Mouse (Mus musculus): ENCODE data around the gene Fam131b.

Gene Fam131b

DNA sequence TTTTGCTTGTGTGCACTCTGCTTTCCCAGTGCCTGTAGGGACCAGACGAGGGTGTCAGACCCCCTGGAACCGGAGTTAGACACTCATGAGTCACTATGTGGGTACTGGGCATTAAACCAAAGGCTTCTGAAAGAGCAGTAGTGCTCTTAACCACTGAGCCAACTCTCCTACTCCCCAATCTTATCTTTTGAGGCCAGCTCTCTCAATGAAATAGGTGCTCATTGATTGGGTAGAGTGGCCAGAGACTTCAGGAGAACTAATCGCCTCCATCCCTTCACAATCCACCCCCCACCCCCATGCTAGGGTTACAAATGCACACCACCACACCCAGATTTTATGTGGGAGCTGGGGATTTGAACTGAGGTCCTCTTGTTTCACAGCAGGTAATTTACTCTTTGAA, 4.3 kb upstream of the Fam131b start:
- no peak for ATAC-seq (ENCODE audit: low TSS enrichment)

DNA sequence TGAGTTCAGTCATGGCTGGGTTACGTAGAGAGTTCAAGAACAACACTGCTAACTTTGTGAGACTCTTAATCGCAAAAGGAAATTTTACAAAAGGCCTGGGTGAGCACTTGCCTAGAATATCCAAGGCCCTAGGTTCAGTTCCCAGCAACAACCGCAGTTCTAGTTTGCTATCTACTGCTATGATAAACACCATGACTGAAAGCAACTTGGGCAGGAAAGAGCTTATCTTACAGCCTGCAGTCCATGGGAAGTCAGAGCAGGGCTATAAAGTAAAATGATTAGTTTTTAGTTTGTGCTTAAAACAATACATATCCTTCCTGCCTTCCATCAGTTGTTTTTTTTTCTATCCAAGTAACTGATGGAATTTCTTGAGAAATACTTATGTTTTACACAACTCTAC, 2.1 kb upstream of the Fam131b start:
- no peak for ATAC-seq (ENCODE audit: low TSS enrichment)

DNA sequence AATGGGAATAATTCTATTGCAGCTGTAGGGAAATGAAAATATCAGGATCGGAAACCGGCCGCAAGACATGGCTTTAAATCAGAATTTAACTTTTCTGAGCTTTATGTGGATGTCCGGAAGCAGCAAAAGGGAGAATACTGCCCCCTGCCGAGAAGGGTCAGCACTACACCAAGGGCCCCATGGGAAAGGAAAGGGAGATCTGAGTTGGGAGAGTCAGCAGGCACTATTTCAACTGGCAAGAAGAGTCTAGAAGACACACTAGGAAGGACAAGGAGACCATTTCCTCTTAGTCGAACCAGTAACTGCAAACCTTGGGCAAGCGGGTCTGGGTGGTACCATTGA, 796 bp upstream of the Fam131b start:
- peak; percentile 56 for ATAC-seq (ENCODE audit: low TSS enrichment)

- ATAC-seq (ENCODE audit: low TSS enrichment) = peak; percentile 51
Observed at GRCm38 (mm10) chr6:42324067-42324481, 369 bp downstream of the Fam131b start.

- ATAC-seq (ENCODE audit: low TSS enrichment) = peak; percentile 24
Observed at GRCm38 (mm10) chr6:42323371-42324066, 924 bp downstream of the Fam131b start.

DNA sequence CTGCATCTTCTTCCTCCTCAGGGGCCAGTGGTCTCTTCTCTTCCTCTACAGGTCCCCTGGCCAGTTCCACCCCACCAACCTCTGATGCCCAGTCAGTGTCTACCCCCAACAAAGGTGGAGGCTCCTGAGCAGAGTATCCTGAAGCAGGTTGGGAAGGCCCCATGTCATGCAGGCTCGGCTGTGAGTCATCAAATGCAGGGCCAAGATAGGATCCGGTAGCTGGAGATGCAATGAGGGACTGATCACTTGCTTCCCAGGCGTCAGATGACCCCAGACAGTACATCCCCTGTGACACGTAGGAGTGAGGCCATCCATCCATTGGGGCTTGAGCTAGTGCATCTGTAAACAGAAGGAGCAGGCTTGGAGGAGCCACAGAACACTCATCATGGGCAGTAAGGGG, 6.2 kb downstream of the Fam131b start:
- peak; percentile 21; the same call in 1 of the 2 replicates for ATAC-seq (ENCODE audit: low TSS enrichment)

DNA sequence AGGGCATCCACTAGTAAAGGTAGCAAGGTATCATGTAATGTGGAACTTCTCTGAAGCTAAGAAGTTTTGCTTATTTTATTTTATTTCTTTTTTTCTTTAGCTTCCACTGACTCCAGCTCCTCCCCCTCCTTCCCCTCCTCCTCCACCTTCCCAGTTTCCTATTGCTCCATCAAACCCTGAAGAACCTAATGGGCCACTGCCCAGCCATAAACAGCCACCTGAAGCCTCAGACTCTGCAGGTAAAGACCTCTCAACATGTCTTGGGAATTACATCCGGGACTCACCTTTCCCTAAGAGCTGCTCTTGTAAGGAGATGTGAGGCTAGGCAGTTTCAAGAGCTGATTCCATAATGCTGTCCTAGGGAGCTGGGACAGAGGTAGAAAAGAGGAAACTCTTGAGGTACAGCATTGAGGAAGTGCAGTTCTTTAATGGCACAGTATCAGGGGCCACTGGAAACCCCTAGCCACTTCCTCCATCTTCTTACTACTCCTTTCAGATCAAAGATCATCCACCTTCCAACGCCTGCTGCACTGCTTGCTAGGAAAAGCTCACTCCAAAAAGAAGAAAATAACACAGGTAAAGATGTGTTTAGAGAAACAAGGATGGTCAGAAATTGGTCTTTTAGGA, 13.9 kb downstream of the Fam131b start:
- no peak for ATAC-seq (ENCODE audit: low TSS enrichment)

DNA sequence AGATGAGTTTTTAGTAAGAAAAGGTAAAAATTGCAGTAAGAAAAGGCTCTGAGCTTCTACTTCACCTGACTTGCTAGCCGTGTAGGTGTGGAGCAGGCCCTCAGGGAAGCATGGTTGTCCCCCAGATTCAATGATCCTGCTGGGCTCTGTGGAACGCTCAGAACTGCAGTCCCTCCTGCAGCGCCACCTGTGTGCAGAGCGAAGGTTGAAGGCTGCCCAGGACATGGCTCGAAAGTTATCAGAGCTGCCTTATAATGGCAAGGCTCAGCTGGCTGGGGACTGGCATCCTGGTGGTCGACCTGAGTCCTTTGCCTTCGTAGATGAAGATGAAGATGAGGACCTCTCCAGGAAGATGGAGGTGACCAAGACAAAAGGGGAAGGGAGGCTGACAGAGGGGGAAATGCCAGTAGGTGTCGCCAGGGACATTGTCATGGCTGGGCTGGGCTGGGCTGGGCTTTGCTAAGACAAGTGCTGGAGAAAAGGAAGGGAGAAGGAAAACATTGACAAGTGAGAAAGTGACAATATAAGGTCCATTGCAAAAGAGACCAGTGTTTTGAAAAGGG, 14.5 kb downstream of the Fam131b start:
- 0 out of 2 replicates have a peak, but pooled peaks have one; percentile 31 for ATAC-seq (ENCODE audit: low TSS enrichment)

DNA sequence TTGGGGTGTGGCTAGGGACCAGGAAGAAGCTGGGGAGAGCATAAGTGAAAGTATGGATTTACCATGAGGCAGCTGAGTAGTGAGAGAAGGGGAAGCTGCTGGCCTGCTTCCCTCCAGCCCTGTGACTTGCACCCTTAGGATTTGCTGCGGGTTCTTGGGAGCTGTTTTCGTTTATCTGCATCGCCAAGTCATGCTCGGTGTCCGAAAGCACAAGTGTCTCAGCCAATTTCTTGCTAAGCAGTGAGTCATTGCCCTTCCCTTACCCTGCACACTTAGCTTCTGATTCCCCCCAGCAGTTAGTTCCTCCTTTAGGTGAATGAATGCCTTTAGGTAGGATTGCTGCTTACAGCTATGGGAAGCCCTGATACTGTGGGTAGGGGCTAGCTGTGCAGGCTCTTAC, 25.1 kb downstream of the Fam131b start:
- peak; percentile 21; the same call in 1 of the 2 replicates for ATAC-seq (ENCODE audit: low TSS enrichment)

GRCm38 (mm10) chr6:42295549-42296094, 28.8 kb downstream of the Fam131b start:
- ATAC-seq (ENCODE audit: low TSS enrichment) = no peak

- no peak for ATAC-seq (ENCODE audit: low TSS enrichment)
Observed at GRCm38 (mm10) chr6:42293327-42293726, 31.1 kb downstream of the Fam131b start.

GRCm38 (mm10) chr6:42287562-42287961, 36.9 kb downstream of the Fam131b start:
- ATAC-seq (ENCODE audit: low TSS enrichment) = no peak

GRCm38 (mm10) chr6:42286448-42286847, 38.0 kb downstream of the Fam131b start, which contains the start of gene Clcn1:
Gene Clcn1 (plus strand): TSS chr6:42286685.
- ATAC-seq (ENCODE audit: low TSS enrichment) = no peak

- no peak for ATAC-seq (ENCODE audit: low TSS enrichment)
Observed at GRCm38 (mm10) chr6:42282865-42283528, 41.4 kb downstream of the Fam131b start.

- no peak for ATAC-seq (ENCODE audit: low TSS enrichment)
Observed at GRCm38 (mm10) chr6:42276151-42276550, 48.3 kb downstream of the Fam131b start.

GRCm38 (mm10) chr6:42270817-42271216, 53.6 kb downstream of the Fam131b start:
- ATAC-seq (ENCODE audit: low TSS enrichment) = no peak

DNA sequence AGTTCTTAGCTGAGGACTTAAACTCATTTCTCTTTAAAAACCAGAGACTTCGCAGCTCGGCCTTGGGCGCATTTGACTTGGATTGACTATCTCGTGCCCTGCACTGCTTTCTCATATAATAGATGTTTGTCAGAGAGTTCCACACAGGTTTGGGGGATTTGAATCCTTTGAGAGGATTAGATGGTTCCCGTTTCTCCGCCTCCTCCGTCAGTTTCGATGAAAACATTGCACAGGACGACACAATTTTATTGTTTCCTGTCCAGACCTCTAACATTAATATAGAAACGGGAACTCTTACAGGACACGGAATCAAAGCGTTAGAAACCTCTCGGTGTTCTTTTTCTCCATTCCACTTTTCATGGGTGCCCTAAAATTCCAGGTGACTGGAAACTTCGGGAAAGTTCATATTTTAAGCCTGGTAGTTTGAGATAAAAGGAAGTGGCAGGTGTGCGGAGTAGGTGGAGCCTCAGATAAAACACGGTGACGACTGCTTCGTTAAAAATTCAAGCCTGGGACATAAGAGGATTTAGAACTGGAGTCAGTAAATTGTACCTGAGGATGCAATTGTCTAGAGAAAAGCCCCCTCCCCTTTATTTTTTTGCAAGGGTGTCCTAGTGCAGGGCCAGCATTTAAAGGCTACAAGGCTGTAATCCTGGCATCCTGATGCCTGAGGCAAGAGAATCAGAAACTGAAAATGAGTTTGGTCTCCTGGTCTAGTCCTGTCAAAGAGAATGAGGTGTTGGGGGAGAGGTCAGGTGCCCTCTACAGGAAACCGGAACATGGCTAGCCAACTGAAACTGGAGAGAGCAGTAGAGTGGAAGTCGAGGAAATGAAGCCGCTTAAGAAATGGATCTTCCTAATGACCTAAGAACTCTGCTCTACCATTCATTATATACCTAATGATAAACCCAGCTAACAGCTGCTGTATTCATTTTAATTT, 58.8 kb downstream of the Fam131b start:
- peak; percentile 11; the same call in 1 of the 2 replicates for ATAC-seq (ENCODE audit: low TSS enrichment)

All from frontal cortex, adult (tissue).